Mouse (Mus musculus) heart, embryonic 15.5 days (tissue): Measurements from ENCODE around the gene Myoz1. TPM values are rescaled to one million over a fixed set of nuclear protein-coding genes. Genes with fewer than 3 reads are reported as not detected.
A peak's percentile ranks its signal among the peaks of the same experiment; 100 is the strongest.

ENCODE experiments used
- ATAC-seq: fragments of 200-750 bp; cut with Nextera tagmentation; replicated peaks from 2 replicates; pipeline ENCODE4 v1.8.0; 2017; ENCODE audit warnings: low read depth, moderate TSS enrichment; ENCODE audit not compliant: insufficient number of reproducible peaks, insufficient read depth, low FRiP score
- H3K27ac ChIP-seq: fragments of 300-500 bp; sonication (generic); 2 replicates; pipeline ENCODE4 v1.5.1; 2015; ENCODE audit warnings: mild to moderate bottlenecking, inconsistent platforms
- H3K27me3 ChIP-seq: fragments of 300-500 bp; sonication (generic); 2 replicates; pipeline ENCODE4 v1.6.1; 2015; ENCODE audit warnings: inconsistent platforms
- H3K36me3 ChIP-seq: fragments of 300-500 bp; sonication (generic); 2 replicates; pipeline ENCODE4 v1.6.1; 2015; ENCODE audit warnings: mild to moderate bottlenecking, inconsistent platforms
- H3K4me1 ChIP-seq: fragments of 300-500 bp; sonication (generic); replicated peaks from 2 replicates; pipeline ENCODE4 v1.6.1; 2015; ENCODE audit warnings: inconsistent platforms
- H3K4me2 ChIP-seq: fragments of 300-500 bp; sonication (generic); 2 replicates; pipeline ENCODE4 v1.6.1; 2015; ENCODE audit warnings: inconsistent platforms, mild to moderate bottlenecking, moderate library complexity
- H3K4me3 ChIP-seq: fragments of 300-500 bp; sonication (generic); 2 replicates; pipeline ENCODE4 v1.5.1; 2015; ENCODE audit warnings: mild to moderate bottlenecking, inconsistent platforms
- H3K9ac ChIP-seq: fragments of 300-500 bp; sonication (generic); 2 replicates; pipeline ENCODE4 v1.6.1; 2015; ENCODE audit warnings: mild to moderate bottlenecking, inconsistent platforms
- H3K9me3 ChIP-seq: fragments of 300-500 bp; sonication (generic); replicated peaks from 2 replicates; pipeline ENCODE4 v1.6.1; 2016; ENCODE audit warnings: inconsistent platforms
- WGBS: fragments of 180-500 bp; shearing (Covaris S2); methylation state at CpG from one replicate; pipeline ENCODE4 v1.1.7; 2015; ENCODE audit warnings: mixed read lengths; 5-methylcytosine and 5-hydroxymethylcytosine counted together
- polyA plus RNA-seq: library from polyadenylated mRNA; unstranded; fragments of >200 nt; fragmentation: Nextera tagmentation; extraction: Ambion mirVana; gene quantifications from 2 replicates; pipeline ENCODE4 v1.2.1, GENCODE M21; 2015

The Myoz1 gene
- polyA plus RNA-seq, 1 experiment from 2014 or later, result 11.6 TPM

DNA sequence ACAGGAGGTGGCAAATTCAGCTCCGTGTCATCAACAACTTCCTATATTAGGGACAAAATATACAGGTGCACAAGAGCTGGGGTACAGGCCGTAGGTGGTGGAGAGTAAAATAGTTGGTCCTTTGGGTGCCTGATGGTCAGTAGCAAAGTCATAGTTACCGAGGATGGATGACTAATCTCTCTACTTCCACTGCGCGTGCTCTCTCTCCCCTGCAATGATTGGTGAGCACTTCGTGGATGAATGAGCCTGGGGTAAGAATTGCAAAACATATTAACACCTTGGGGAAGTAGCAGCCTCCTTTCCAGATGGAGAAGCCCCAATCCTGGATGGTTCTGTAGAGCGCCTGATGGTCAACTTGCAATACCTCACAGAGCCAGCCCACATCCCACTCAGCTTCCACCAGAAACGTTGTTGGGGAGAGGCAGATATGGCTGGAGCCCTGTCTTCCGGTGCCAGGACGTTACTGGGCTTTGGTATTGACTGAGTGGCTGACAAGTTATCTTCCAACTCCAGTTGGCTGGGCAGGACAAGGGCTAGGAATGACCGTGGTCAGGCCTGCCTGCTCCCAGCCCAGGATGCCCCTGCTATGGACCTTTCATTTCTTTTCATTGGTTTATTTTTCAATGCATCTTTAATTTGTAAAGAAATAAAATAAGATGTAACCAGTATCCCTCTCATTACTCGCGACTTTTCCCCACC lies 38.0 kb upstream of the Myoz1 start:
- H3K4me1 ChIP-seq, result peaks cover 45% of the 10 kb centered on the region
- H3K36me3 ChIP-seq, result peaks cover 55% of the 10 kb centered on the region

DNA sequence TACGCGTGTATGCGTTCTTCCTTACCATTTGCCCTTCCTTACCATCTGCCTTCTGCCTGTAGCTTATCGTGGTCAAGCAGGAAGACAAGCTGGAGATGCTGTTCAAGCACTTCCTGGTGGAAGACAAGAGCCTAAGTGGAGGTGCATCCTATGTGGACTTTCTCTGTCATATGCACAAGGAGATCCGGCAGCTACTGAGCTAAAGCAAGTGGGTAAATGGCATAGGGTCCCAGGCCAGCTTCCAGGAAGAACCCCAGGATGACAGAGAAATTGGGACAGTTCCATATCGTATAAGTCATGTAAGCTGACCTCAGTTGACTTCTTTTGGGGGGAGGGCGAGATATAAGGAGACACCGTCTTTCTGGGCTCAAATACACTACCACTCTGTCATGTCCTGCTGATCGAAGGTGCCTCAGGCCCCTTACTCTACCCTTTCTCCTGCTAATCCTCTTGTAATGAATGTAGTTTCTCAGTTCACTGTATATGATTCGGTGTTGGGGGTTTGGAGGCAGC lies 37.3 kb upstream of the Myoz1 start:
- ATAC-seq, result no peak
- Histone ChIP-seq H3K9ac (no peak overlapping the region), H3K9me3 (no peaks in the 10 kb centered on the region), H3K4me3 (peak overlapping the region; percentile 68; the same call in 1 of the 2 replicates), H3K27ac (no peak overlapping the region), H3K4me2 (no peak overlapping the region), H3K36me3 (peaks cover 57% of the 10 kb centered on the region), H3K27me3 (no peaks in the 10 kb centered on the region), H3K4me1 (peaks cover 42% of the 10 kb centered on the region)
- 85% methylated on average over 10 of the region's 10 CpGs for WGBS

More for the DNA sequence above, 38.0 kb upstream of the Myoz1 start:
- Histone ChIP-seq H3K9ac (peak overlapping the region; percentile 77), H3K4me2 (peak overlapping the region; percentile 85), H3K4me3 (peak overlapping the region; percentile 68), H3K9me3 (no peaks in the 10 kb centered on the region), H3K27me3 (no peaks in the 10 kb centered on the region), H3K27ac (peak overlapping the region; percentile 94)
- WGBS, result 47% methylated on average over 13 of the region's 13 CpGs
- no peak for ATAC-seq

DNA sequence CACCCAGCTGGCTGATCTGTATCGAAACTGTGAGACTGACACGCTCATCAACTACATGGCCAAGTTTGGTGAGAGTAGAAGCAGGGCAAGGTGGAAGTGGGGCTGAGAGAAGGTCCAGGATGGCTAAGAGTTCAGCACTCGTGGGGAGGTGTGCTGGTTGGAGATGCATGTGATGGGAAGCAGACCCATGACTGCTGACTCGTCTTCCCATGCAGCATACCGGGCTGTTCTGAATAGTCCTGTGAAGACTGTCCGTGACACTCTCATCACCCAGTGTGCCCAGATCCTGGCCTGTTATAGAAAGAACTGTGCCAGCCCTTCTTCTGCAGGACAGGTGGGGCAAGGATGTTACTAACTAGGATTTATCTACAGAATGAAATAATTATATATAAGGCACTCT lies 35.4 kb upstream of the Myoz1 start:
- no peak for ATAC-seq
- Histone ChIP-seq H3K4me2 (no peak overlapping the region), H3K4me1 (peaks cover 24% of the 10 kb centered on the region), H3K27me3 (no peaks in the 10 kb centered on the region), H3K9me3 (no peaks in the 10 kb centered on the region), H3K4me3 (no peak overlapping the region), H3K27ac (no peak overlapping the region), H3K9ac (no peak overlapping the region), H3K36me3 (peaks cover 73% of the 10 kb centered on the region)
- 84% methylated on average over 6 of the region's 6 CpGs for WGBS

DNA sequence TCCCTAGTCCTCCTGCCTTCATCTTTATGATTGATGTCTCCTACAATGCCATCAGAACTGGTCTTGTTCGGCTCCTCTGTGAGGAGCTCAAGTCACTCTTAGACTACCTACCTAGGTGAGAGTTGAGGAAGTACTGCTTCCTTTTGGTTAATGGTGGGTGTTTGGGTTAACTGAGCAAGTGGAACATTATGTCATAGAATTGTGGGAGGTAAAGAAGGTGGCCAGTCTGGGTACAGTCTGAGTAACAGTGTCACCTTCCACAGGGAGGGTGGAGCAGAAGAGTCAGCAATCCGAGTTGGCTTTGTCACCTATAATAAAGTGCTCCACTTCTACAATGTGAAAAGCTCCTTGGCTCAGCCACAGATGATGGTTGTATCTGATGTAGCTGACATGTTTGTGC lies 32.7 kb upstream of the Myoz1 start:
- no peak overlapping the region for H3K4me3 ChIP-seq
- H3K4me2 ChIP-seq, result no peak overlapping the region
- H3K9me3 ChIP-seq, result no peaks in the 10 kb centered on the region
- H3K9ac ChIP-seq, result no peak overlapping the region
- no peak for ATAC-seq
- no peaks in the 10 kb centered on the region for H3K27me3 ChIP-seq
- H3K36me3 ChIP-seq, result peaks cover 98% of the 10 kb centered on the region
- H3K27ac ChIP-seq, result no peak overlapping the region
- H3K4me1 ChIP-seq, result peaks cover 4% of the 10 kb centered on the region
- WGBS, result 91% methylated on average over 2 of the region's 2 CpGs

DNA sequence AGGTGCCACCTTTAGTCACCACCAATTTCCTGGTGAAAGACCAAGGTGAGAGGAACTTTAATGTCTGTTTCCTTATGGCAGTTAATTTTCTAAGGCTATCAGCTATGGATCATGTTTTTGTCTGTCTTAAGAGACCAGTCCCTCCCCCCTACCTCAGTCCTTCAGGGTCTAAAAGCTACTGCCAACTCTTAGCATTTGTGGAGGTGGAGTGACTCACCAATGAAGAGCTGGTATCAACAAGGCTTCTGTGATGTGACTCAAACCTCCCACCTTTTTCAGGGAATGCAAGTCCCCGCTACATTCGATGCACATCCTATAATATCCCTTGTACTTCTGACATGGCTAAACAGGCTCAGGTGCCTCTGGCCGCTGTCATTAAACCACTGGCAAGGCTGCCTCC lies 30.2 kb upstream of the Myoz1 start:
- Histone ChIP-seq H3K9me3 (no peaks in the 10 kb centered on the region), H3K4me3 (no peak overlapping the region), H3K36me3 (peaks cover 96% of the 10 kb centered on the region), H3K27ac (no peak overlapping the region), H3K9ac (no peak overlapping the region), H3K4me2 (no peak overlapping the region), H3K27me3 (no peaks in the 10 kb centered on the region), H3K4me1 (peaks cover 7% of the 10 kb centered on the region)
- ATAC-seq, result no peak
- 94% methylated on average over 3 of the region's 3 CpGs for WGBS

DNA sequence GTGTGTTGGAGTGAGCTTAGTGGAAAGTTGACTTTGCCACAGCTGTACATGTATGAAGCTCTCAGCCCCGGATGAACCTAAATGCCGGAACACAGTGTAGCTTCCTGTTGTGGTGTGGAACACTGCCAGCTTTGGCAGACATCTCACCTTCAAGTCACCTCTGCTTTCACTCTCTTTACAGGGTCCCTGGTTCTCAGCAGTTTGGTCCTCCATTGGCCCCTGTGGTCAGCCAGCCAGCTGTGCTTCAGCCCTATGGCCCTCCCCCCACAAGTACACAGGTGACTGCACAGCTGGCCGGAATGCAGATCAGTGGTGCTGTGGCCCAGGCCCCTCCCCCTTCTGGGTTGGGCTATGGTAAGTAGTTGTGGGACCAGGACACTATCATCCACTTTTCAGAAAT lies 26.2 kb upstream of the Myoz1 start:
- H3K36me3 ChIP-seq, result peaks cover 97% of the 10 kb centered on the region
- H3K27ac ChIP-seq, result peak overlapping the region; percentile 51
- 44% methylated on average over 3 of the region's 3 CpGs for WGBS
- H3K4me1 ChIP-seq, result peaks cover 7% of the 10 kb centered on the region
- no peak overlapping the region for H3K4me2 ChIP-seq
- H3K9me3 ChIP-seq, result no peaks in the 10 kb centered on the region
- H3K27me3 ChIP-seq, result no peaks in the 10 kb centered on the region
- no peak overlapping the region for H3K4me3 ChIP-seq
- no peak for ATAC-seq
- H3K9ac ChIP-seq, result no peak overlapping the region

DNA sequence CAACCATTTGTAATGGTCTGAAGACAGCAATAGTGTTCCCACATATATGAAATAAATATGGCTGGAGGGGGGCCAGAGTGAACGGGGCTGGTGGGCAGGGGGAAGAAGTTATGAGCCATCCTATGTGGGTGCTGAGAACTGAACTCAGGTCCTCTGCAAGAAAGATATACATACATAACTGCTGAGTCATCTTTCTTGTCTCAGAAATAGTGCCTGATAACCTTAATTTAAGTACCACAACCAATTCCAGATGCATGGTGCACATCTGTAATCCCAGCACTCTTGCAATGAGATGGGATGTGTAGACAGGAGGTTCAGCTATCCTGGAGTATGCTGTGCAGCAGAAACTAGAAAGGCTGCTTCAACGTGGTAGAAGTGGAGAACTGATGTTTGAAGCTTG lies 25.4 kb upstream of the Myoz1 start:
- Histone ChIP-seq H3K4me1 (peaks cover 7% of the 10 kb centered on the region), H3K27me3 (no peaks in the 10 kb centered on the region), H3K4me3 (no peak overlapping the region), H3K4me2 (no peak overlapping the region), H3K9me3 (no peaks in the 10 kb centered on the region), H3K36me3 (peaks cover 96% of the 10 kb centered on the region), H3K27ac (peak overlapping the region; percentile 51; the same call in 1 of the 2 replicates), H3K9ac (no peak overlapping the region)
- WGBS, result 88% methylated on average over 2 of the region's 2 CpGs
- no peak for ATAC-seq

DNA sequence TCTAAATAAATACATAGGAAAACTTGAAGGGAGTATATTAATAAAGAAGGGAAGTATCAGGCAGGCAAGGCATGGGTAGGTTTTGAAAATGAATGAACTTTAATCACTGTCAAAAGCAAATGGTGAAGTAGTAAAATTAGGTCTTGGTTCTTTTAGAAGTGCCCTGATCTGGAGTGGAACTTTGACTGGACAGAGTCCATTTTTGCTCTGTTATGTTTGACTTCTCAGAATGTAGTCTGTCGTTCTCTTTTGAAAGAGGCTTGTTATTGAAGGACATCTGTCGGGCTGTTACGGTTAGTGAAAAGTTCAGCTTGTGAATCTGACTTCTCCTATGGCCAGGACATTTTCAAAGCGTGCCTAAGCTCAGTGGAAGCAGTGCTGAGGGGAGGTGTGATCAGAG lies 21.6 kb upstream of the Myoz1 start:
- H3K4me1 ChIP-seq, result peaks cover 20% of the 10 kb centered on the region
- no peaks in the 10 kb centered on the region for H3K27me3 ChIP-seq
- WGBS, result 91% methylated on average over 4 of the region's 4 CpGs
- no peaks in the 10 kb centered on the region for H3K9me3 ChIP-seq
- peaks cover 69% of the 10 kb centered on the region for H3K36me3 ChIP-seq
- ATAC-seq, result no peak
- no peak overlapping the region for H3K9ac ChIP-seq
- H3K4me2 ChIP-seq, result no peak overlapping the region
- no peak overlapping the region for H3K27ac ChIP-seq
- no peak overlapping the region for H3K4me3 ChIP-seq

DNA sequence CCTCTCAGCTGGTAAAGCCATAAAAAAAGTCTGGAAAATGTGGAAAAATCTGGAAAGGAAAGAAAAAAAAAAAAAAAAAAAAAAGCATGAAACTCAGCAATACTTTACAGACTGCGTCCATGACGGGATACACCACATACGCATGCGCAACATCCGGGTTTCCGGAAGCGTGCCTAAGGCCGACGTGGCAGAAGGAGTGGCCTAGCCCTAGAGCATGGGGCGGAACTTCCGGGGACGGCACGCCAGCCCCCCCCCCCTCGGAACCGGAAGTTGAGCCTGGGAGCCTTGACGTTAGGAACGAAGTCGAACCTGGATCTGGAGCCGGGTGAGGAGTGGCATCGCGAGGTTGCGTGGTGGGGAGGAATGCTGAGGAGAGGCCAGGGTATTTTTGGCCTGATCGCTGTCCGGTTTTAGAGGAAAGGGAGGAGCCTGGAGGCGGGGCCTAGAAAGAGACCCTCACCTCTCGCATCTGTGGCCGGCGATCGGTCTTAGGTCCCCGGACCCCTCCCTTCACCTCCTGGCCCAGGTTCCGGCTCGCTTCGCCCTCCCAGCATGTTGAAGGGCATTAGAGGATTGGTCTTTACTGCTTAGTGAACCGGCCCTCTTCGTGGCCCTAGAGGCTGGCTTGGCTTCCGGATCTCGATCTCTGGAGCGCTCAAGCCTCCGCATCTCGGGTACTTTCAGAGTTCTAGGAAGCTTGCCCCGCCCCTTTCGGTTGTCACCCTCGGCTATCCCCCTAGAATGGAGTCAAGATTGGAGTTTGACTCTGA lies 17.9 kb upstream of the Myoz1 start, which contains the start of gene Sec24c:
Gene Sec24c (plus strand): TSS at position 245 of the 770 bp plus-strand sequence.
- no peaks in the 10 kb centered on the region for H3K9me3 ChIP-seq
- peak within 1 kb of the TSS; percentile 95 for H3K27ac ChIP-seq
- H3K4me2 ChIP-seq, result peak within 1 kb of the TSS; percentile 72
- H3K4me1 ChIP-seq, result peaks cover 13% of the 10 kb centered on the region
- H3K36me3 ChIP-seq, result peaks cover 36% of the 10 kb centered on the region
- peak within 1 kb of the TSS; percentile 72 for H3K4me3 ChIP-seq
- no peaks in the 10 kb centered on the region for H3K27me3 ChIP-seq
- peak within 1 kb of the TSS; percentile 70 for H3K9ac ChIP-seq
- WGBS, result 1% methylated on average over 43 of the region's 43 CpGs
- peak; percentile 97 for ATAC-seq

DNA sequence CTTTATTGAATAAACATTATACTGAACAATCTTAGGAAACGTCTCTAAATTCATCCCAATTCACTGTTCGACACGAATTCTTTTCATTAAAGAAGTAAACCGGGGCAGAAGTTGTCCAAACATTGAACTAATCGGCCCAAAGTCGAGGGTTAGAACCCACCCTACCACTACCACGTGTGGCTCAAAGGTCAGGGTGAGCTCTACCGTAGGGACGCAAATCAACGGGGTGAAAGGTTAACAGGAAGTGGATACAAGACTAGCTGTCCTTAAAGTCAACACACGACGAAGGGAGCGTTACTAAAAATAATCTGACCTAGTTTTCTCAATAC lies 17.4 kb upstream of the Myoz1 start:
- Histone ChIP-seq H3K4me2 (peak overlapping the region; percentile 72), H3K4me3 (peak overlapping the region; percentile 72), H3K27ac (peak overlapping the region; percentile 95), H3K36me3 (peaks cover 30% of the 10 kb centered on the region), H3K4me1 (peaks cover 18% of the 10 kb centered on the region), H3K9ac (peak overlapping the region; percentile 51), H3K9me3 (no peaks in the 10 kb centered on the region), H3K27me3 (no peaks in the 10 kb centered on the region)
- ATAC-seq, result peak; percentile 11; the same call in 1 of the 2 replicates
- WGBS, result 10% methylated on average over 13 of the region's 13 CpGs

DNA sequence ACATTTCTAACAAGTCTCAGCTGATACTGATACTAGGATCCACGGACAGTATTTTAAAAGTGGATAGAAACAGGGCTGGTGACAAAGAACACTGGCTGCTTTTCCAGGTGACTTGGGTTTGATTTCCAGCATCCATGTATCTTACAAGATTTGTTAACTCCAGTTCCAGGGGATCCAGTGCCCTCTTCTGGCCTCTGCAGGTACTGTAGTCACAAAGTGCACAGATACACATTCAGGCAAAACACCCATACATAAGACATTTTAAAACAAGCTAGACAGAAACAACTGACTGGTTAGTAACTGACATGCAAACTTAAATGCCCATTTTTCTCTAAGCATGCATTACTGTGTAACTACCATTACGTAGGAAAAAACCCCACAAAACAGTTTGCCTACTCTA lies 16.6 kb upstream of the Myoz1 start:
- 92% methylated on average over 2 of the region's 2 CpGs for WGBS
- Histone ChIP-seq H3K27me3 (no peaks in the 10 kb centered on the region), H3K9me3 (no peaks in the 10 kb centered on the region), H3K9ac (no peak overlapping the region), H3K4me2 (no peak overlapping the region; the same call in 1 of the 2 replicates), H3K27ac (no peak overlapping the region), H3K4me1 (peaks cover 22% of the 10 kb centered on the region), H3K36me3 (peaks cover 23% of the 10 kb centered on the region), H3K4me3 (no peak overlapping the region)
- ATAC-seq, result no peak
